Mouse (Mus musculus): ENCODE results near the gene Kctd13. TPM values are rescaled to one million over a fixed set of nuclear protein-coding genes. Genes with fewer than 3 reads are reported as not detected.

The Kctd13 gene
- polyA plus RNA-seq, 1 experiment = 18.8 TPM

GRCm38 (mm10) chr7:126978841-126979240, 50.2 kb downstream of the Kctd13 start:
- no peak overlapping the region for H3K4me3 ChIP-seq (ENCODE audit: low read depth, low read length)
- no peak for TF ChIP-seq CTCF (IDR thresholded peaks at IDR 0.05; ENCODE audit: extremely low read depth, insufficient read length, insufficient replicate concordance, low read depth, low read length)
- TF ChIP-seq POLR2A (IDR thresholded peaks at IDR 0.05; ENCODE audit: low read depth, low read length) = no peak
- 82% methylated on average over 6 of the region's 6 CpGs for WGBS
- peaks cover 30% of the 10 kb centered on the region for H3K36me3 ChIP-seq (ENCODE audit: control insufficient read depth, insufficient read depth, low read length)
- no peak overlapping the region for H3K27ac ChIP-seq (ENCODE audit: insufficient read depth, low read depth, low read length)
- H3K27me3 ChIP-seq (ENCODE audit: control insufficient read depth, insufficient read depth, low read length) = no peaks in the 10 kb centered on the region
- peaks cover 38% of the 10 kb centered on the region for H3K4me1 ChIP-seq (ENCODE audit: control insufficient read depth, insufficient read depth, insufficient read length, low read length)

GRCm38 (mm10) chr7:126981601-126982000, 52.9 kb downstream of the Kctd13 start:
- Histone ChIP-seq H3K27ac (ENCODE audit: insufficient read depth, low read depth, low read length) (peak overlapping the region; percentile 19; the same call in 1 of the 2 replicates), H3K36me3 (ENCODE audit: control insufficient read depth, insufficient read depth, low read length) (peaks cover 35% of the 10 kb centered on the region), H3K4me1 (ENCODE audit: control insufficient read depth, insufficient read depth, insufficient read length, low read length) (peaks cover 37% of the 10 kb centered on the region), H3K4me3 (ENCODE audit: low read depth, low read length) (no peak overlapping the region), H3K27me3 (ENCODE audit: control insufficient read depth, insufficient read depth, low read length) (no peaks in the 10 kb centered on the region)
- no peak for TF ChIP-seq POLR2A (IDR thresholded peaks at IDR 0.05; ENCODE audit: low read depth, low read length)
- no peak for TF ChIP-seq CTCF (IDR thresholded peaks at IDR 0.05; ENCODE audit: extremely low read depth, insufficient read length, insufficient replicate concordance, low read depth, low read length)
- 74% methylated on average over 2 of the region's 2 CpGs for WGBS

DNA sequence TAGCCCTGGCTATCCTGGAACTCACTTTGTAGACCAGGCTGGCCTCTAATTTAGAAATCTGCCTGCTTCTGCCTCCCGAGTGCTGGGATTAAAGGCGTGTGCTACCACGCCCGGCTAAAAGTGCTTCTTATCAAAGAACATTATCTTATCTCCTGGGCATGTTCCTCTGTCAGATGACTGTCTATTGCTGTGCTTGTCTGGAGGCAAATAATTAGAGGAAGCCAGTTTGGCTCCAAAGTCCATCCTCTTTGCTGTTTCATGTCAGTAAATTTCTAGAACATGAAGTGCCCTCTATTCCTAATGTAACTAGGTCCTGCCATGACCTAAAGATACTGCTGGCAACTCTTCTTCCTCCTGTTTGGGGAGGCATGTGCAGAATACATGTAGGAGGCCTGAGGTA, 53.4 kb downstream of the Kctd13 start:
- Histone ChIP-seq H3K36me3 (ENCODE audit: control insufficient read depth, insufficient read depth, low read length) (peaks cover 40% of the 10 kb centered on the region), H3K27ac (ENCODE audit: insufficient read depth, low read depth, low read length) (peak overlapping the region; percentile 86), H3K4me1 (ENCODE audit: control insufficient read depth, insufficient read depth, insufficient read length, low read length) (peaks cover 37% of the 10 kb centered on the region), H3K4me3 (ENCODE audit: low read depth, low read length) (no peak overlapping the region), H3K27me3 (ENCODE audit: control insufficient read depth, insufficient read depth, low read length) (no peaks in the 10 kb centered on the region)
- TF ChIP-seq CTCF (IDR thresholded peaks at IDR 0.05; ENCODE audit: extremely low read depth, insufficient read length, insufficient replicate concordance, low read depth, low read length) = no peak
- no peak for TF ChIP-seq POLR2A (IDR thresholded peaks at IDR 0.05; ENCODE audit: low read depth, low read length)
- WGBS = 27% methylated on average over 4 of the region's 4 CpGs

DNA sequence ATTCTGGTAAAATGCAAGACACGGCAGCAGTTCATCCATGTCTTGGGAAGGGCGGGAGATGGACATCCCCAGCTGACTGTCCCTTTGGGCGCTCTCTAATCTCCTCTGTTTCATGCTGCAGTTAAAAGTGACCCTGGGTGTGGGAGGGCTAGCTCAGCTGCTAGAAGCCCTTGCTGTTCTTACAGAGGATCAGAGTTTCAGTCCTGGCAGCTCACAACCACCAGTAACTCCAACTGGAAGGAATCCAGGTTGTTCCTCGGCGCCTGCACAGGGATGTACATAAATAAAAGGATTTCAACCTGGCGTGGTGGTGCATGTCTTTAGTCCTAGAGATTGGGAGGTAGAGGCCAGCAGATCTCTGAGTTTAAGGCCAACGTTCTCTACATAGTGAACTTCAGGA, 54.4 kb downstream of the Kctd13 start:
- WGBS = 77% methylated on average over 7 of the region's 7 CpGs
- H3K4me1 ChIP-seq (ENCODE audit: control insufficient read depth, insufficient read depth, insufficient read length, low read length) = peaks cover 33% of the 10 kb centered on the region
- H3K27me3 ChIP-seq (ENCODE audit: control insufficient read depth, insufficient read depth, low read length) = no peaks in the 10 kb centered on the region
- H3K36me3 ChIP-seq (ENCODE audit: control insufficient read depth, insufficient read depth, low read length) = peaks cover 44% of the 10 kb centered on the region
- peak overlapping the region; percentile 86 for H3K27ac ChIP-seq (ENCODE audit: insufficient read depth, low read depth, low read length)
- H3K4me3 ChIP-seq (ENCODE audit: low read depth, low read length) = no peak overlapping the region
- TF ChIP-seq POLR2A (IDR thresholded peaks at IDR 0.05; ENCODE audit: low read depth, low read length) = no peak

GRCm38 (mm10) chr7:126984667-126985444, 56.2 kb downstream of the Kctd13 start:
- Histone ChIP-seq H3K27ac (ENCODE audit: insufficient read depth, low read depth, low read length) (no peak overlapping the region), H3K4me3 (ENCODE audit: low read depth, low read length) (no peak overlapping the region), H3K36me3 (ENCODE audit: control insufficient read depth, insufficient read depth, low read length) (peaks cover 43% of the 10 kb centered on the region), H3K27me3 (ENCODE audit: control insufficient read depth, insufficient read depth, low read length) (no peaks in the 10 kb centered on the region), H3K4me1 (ENCODE audit: control insufficient read depth, insufficient read depth, insufficient read length, low read length) (peaks cover 23% of the 10 kb centered on the region)
- 78% methylated on average over 10 of the region's 10 CpGs for WGBS
- TF ChIP-seq CTCF (IDR thresholded peaks at IDR 0.05; ENCODE audit: extremely low read depth, insufficient read length, insufficient replicate concordance, low read depth, low read length) (no peak), POLR2A (IDR thresholded peaks at IDR 0.05; ENCODE audit: low read depth, low read length) (no peak)

DNA sequence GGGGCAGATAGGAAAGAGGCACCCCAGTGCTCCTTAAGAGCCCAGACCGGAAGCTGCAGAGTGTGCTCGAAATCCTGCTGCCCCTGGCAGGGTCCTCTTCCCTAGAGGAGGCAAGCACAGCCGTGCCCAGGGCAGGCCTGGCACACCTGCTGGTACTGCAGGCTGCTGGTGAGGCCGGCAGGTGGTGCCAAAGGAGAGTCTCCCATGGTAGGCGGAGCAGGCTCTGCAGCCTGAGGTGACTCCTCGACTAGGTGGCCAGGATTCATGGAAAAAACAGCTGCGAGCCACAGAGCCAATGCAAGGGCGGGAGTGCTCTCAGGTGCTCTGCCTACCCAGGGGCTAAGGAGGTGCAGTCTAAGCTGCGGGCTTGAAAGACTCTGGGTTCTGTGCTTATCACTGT, 57.6 kb downstream of the Kctd13 start:
- Histone ChIP-seq H3K27me3 (ENCODE audit: control insufficient read depth, insufficient read depth, low read length) (no peaks in the 10 kb centered on the region), H3K4me3 (ENCODE audit: low read depth, low read length) (no peak overlapping the region), H3K36me3 (ENCODE audit: control insufficient read depth, insufficient read depth, low read length) (peaks cover 45% of the 10 kb centered on the region), H3K4me1 (ENCODE audit: control insufficient read depth, insufficient read depth, insufficient read length, low read length) (peaks cover 20% of the 10 kb centered on the region; the same call in 1 of the 2 replicates), H3K27ac (ENCODE audit: insufficient read depth, low read depth, low read length) (no peak overlapping the region)
- 23% methylated on average over 9 of the region's 9 CpGs for WGBS
- TF ChIP-seq POLR2A (IDR thresholded peaks at IDR 0.05; ENCODE audit: low read depth, low read length) (no peak), CTCF (IDR thresholded peaks at IDR 0.05; ENCODE audit: extremely low read depth, insufficient read length, insufficient replicate concordance, low read depth, low read length) (peak; percentile 62)

DNA sequence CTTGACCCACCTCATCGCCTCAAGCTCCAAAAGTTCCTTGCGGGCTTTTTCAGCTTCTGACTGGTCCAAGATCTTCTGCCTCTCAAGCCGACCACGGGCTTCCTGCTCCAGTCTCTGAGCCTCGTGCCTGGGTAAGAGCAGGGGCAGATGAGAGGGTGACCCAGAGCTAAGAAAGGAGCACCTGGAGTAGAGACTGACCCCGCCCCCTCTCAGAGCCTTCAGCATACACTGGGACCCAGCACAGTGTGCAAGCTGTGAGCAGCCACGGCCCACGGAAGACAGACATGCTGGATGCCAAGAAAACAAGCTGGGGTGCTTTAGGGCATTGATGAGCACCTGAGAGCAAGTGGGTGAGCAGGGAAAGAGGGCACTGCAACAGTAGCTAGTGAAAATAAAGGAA, 60.1 kb downstream of the Kctd13 start:
- Histone ChIP-seq H3K27ac (ENCODE audit: insufficient read depth, low read depth, low read length) (no peak overlapping the region), H3K27me3 (ENCODE audit: control insufficient read depth, insufficient read depth, low read length) (no peaks in the 10 kb centered on the region), H3K4me1 (ENCODE audit: control insufficient read depth, insufficient read depth, insufficient read length, low read length) (no peaks in the 10 kb centered on the region), H3K4me3 (ENCODE audit: low read depth, low read length) (no peak overlapping the region), H3K36me3 (ENCODE audit: control insufficient read depth, insufficient read depth, low read length) (peaks cover 63% of the 10 kb centered on the region)
- no peak for TF ChIP-seq POLR2A (IDR thresholded peaks at IDR 0.05; ENCODE audit: low read depth, low read length)
- TF ChIP-seq CTCF (IDR thresholded peaks at IDR 0.05; ENCODE audit: extremely low read depth, insufficient read length, insufficient replicate concordance, low read depth, low read length) = no peak
- 80% methylated on average over 8 of the region's 8 CpGs for WGBS

Other genes starting within 250 kb of the Kctd13 start
- gene Bola2, start 233.5 kb upstream of the Kctd13 start, polyA plus RNA-seq (2012; rRNA removed) = 35.8 and 40.6 TPM in 2 replicates
- gene Slx1b, start 233.1 kb upstream of the Kctd13 start, polyA plus RNA-seq (2012; rRNA removed) = 7.9 and 16.0 TPM in 2 replicates
- gene Coro1a, start 221.1 kb upstream of the Kctd13 start, polyA plus RNA-seq (2012; rRNA removed) = 114 and 157 TPM in 2 replicates
- 208 and 472 TPM in 2 replicates for gene Mapk3, start 169.3 kb upstream of the Kctd13 start, polyA plus RNA-seq (2012; rRNA removed)
- gene Gdpd3, start 162.5 kb upstream of the Kctd13 start, polyA plus RNA-seq (2012; rRNA removed) = 5.0 and 24.4 TPM in 2 replicates
- 153 and 244 TPM in 2 replicates for gene Ypel3, start 151.9 kb upstream of the Kctd13 start, polyA plus RNA-seq (2012; rRNA removed)
- 1.4 and 2.4 TPM in 2 replicates for gene Tbx6, start 147.4 kb upstream of the Kctd13 start, polyA plus RNA-seq (2012; rRNA removed)
- 101 and 199 TPM in 2 replicates for gene Ppp4c, start 136.4 kb upstream of the Kctd13 start, polyA plus RNA-seq (2012; rRNA removed)
- gene Fam57b, start 131.2 kb upstream of the Kctd13 start, polyA plus RNA-seq (2012; rRNA removed) = 2.2 and 4.1 TPM in 2 replicates
- gene 4930451I11Rik, start 97.2 kb upstream of the Kctd13 start, polyA plus RNA-seq (2012; rRNA removed) = not detected in 2 replicates
- not detected in 2 replicates for gene Doc2a, start 81.5 kb upstream of the Kctd13 start, polyA plus RNA-seq (2012; rRNA removed)
- gene Hirip3, start 66.9 kb upstream of the Kctd13 start, polyA plus RNA-seq (2012; rRNA removed) = 1.3 and 3.6 TPM in 2 replicates
- gene Ino80e, start 66.5 kb upstream of the Kctd13 start, polyA plus RNA-seq (2012; rRNA removed) = 16.5 and 42.8 TPM in 2 replicates
- 42.3 and 77.4 TPM in 2 replicates for gene Taok2, start 44.2 kb upstream of the Kctd13 start, polyA plus RNA-seq (2012; rRNA removed)
- gene Tmem219, start 6.0 kb upstream of the Kctd13 start, polyA plus RNA-seq (2012; rRNA removed) = 51.5 and 143 TPM in 2 replicates
- 0.18 and 0.19 TPM in 2 replicates for gene Asphd1, start 20.7 kb downstream of the Kctd13 start, polyA plus RNA-seq (2012; rRNA removed)
- 1.3 and 2.6 TPM in 2 replicates for gene Sez6l2, start 21.7 kb downstream of the Kctd13 start, polyA plus RNA-seq (2012; rRNA removed)
- gene Cdipt, start 47.0 kb downstream of the Kctd13 start, polyA plus RNA-seq (2012; rRNA removed) = 157 and 467 TPM in 2 replicates
- gene Cdiptos, start 47.2 kb downstream of the Kctd13 start, polyA plus RNA-seq (2012; rRNA removed) = 0.15 and 0.74 TPM in 2 replicates
- 148 and 353 TPM in 2 replicates for gene Mvp, start 85.7 kb downstream of the Kctd13 start, polyA plus RNA-seq (2012; rRNA removed)
- gene Pagr1b, start 87.6 kb downstream of the Kctd13 start, polyA plus RNA-seq (2012; rRNA removed) = 0.76 and 2.9 TPM in 2 replicates
- gene Pagr1a, start 88.5 kb downstream of the Kctd13 start, polyA plus RNA-seq (2012; rRNA removed) = 1.6 and 3.7 TPM in 2 replicates
- gene Gm42742, start 92.2 kb downstream of the Kctd13 start, polyA plus RNA-seq (2012; rRNA removed) = 9.5 and 26.4 TPM in 2 replicates
- 1.3 and 2.7 TPM in 2 replicates for gene Prrt2, start 92.3 kb downstream of the Kctd13 start, polyA plus RNA-seq (2012; rRNA removed)
- gene Maz, start 98.2 kb downstream of the Kctd13 start, polyA plus RNA-seq (2012; rRNA removed) = 103 and 248 TPM in 2 replicates
- 3.7 and 5.8 TPM in 2 replicates for gene Kif22, start 113.6 kb downstream of the Kctd13 start, polyA plus RNA-seq (2012; rRNA removed)
- 4,647 and 5,350 TPM in 2 replicates for gene Zg16, start 158.4 kb downstream of the Kctd13 start, polyA plus RNA-seq (2012; rRNA removed)
- 21.2 and 22.7 TPM in 2 replicates for gene AI467606, start 162.5 kb downstream of the Kctd13 start, polyA plus RNA-seq (2012; rRNA removed)
- gene Qprt, start 193.3 kb downstream of the Kctd13 start, polyA plus RNA-seq (2012; rRNA removed) = 0.37 and 1.7 TPM in 2 replicates
- gene Spn, start 208.9 kb downstream of the Kctd13 start, polyA plus RNA-seq (2012; rRNA removed) = 2.4 and 3.9 TPM in 2 replicates

Data from small intestine, adult 2 months (tissue).